Mouse (Mus musculus): ENCODE measurements at regions not wholly inside any gene's neighbourhood (a gene's known extent, or its start where the extent isn't known, plus 50 kb on each side); places are given as distances from the start of the nearest gene placed in this dataset.
A peak's percentile ranks its signal among the peaks of the same experiment; 100 is the strongest.

DNA sequence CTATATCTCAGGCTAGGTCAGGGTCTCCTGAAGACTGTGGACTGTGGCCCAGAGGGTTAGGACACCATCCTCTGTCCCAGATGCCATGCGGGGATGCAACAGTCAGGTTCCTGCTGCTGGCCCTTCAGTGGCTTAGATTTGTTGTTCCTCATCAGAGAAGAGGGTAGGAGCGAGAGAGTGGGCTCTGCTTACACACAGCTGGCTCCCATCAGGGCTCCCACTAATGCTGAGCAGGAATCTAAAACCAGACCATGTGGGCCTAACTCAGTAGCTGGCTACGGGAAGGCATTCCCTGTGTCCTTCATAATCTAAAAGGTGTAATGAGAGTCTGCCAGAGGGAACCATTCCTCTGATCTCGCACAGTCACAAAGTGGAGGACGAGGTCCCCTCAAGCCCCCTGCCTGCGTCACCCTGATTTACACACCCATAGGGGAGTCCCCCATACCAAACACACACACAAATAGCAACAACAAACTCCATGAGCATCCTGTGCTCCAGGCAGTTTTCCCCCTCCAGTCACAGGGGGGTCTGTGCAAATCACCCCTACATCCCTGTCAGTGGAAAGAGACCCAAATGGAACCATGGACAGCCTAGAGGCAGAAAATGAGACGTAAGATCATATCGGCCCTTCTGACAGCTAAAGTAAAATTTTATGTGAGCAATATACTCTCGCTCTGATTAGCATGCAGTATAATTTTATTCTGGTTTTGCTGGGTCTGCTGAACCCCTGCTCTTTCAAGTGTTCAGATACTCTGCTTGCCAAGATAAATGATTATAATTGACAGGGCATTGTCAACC, 234.8 kb downstream of the 3110018I06Rik start:
- DNase-seq (ENCODE audit: low spot score) = no peak

DNA sequence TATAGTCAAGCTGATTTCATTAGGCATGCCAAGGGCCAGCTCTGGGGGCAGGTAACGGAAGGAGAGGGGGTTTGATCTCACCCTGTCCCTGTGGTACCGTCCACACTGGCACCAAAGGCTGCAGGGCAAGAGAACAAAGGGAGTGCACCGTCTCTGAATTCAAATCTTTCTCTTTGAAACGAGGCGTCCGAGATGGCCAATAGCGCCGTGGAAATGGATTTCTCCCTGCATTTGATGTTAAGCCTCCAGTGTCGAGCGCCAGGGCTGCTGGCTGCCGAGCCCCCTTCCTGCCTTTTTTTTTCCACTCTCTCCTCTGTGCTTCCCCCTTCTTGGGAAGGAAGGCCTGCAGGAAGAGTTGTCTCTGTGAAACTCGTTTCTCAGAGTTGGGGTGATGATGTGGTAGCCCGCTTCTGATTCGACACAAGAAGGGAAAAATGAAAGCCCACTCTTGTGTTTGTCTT, 235.5 kb downstream of the 3110018I06Rik start:
- no peak for DNase-seq (ENCODE audit: low spot score)

DNA sequence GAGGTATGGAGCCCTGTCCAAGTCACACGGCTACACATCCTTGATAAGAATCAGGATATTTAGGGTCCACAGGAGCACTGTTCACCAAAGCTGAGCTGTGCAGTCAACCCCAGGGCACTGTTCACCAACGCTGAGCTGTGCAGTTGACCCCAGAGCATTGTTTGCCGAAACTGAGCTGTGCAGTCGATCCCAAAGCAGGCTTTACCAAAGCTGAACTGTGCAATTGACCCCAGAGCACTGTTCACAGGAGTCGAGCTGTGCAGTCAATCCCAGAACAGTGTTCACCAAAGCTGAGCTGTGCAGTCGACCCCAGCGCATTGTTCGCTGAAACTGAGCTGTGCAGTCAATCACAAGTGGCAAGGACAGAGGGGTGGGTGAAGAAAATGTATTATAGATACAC, 236.0 kb downstream of the 3110018I06Rik start:
- DNase-seq (ENCODE audit: low spot score) = no peak

DNA sequence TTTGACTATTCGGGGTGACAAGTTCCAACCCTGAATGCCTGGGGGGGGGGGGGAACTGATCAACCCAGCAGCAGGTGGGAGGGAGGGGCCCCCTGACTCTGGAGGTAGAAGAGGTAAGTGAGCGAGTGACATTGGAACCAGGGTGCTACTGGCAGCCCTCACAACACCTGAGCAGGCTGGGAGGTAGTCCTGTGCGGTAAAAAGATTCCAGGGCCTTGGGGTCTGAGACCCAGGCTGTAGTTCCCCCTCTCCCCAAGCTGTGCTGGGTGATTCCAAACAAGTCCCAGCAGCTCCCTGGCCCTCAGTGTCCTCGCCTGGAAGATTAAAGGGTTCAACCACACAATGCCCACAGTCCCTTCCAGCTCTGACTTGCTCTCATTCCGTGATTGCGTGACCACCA, 240.4 kb downstream of the 3110018I06Rik start:
- DNase-seq (ENCODE audit: low spot score) = no peak

DNA sequence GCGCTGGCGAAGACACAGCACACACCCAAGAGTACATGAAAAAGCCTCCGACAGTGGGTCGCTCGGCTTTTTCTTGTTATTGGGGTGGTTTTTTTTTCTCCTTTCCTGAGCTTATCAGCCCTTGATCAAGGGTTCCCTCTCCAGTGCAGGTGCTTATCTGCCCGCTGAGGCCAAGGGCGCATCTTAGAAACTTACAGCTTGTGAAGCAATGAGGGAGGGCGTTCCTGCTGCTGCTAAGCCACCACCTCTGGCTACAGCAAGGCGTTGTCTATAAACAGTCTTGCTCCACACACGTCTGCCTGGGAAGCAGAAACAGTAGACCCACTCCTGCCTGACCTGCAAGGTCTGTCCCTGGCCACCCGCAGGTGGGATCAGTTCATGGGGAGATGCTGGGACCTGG, 240.9 kb downstream of the 3110018I06Rik start:
- DNase-seq (ENCODE audit: low spot score) = no peak

DNA sequence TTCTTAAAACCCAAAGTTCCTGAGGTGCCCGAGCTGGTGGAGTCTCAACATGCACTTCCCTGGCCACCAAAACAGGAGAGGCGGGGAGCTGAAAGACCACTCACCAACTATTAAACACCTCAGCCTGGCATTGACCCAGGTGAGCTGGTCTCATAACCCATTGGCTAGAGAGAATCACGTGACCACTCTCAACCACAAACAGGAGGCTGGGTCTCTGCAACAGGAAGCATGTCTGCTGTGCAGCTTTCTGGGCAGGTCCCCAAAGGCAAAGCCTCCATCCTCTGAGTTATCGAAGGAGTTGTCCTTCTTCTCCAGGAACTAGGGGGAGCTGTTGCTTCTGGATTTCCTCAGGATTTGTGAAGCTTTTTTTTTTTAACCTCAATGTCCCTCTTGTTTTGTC, 242.5 kb downstream of the 3110018I06Rik start:
- DNase-seq (ENCODE audit: low spot score) = no peak

DNA sequence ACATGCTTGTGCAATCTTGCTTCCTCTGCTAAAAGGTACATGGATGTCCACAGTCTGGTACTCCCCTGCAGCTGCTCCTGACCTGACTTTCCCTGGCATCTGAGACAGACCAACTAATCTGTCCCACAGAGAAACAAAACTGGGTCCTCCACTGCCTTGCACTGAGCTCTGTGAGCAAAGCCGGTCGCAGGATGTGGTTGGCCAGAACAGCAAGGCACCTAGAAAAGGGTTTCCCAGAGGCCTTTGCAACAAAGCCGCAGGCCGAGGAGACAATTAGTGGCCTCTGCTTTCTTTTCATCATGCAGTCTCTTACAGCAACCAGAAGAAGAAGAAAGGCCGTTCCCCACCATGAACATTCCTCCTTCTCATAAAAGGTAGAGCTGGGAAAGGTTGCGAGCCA, 246.1 kb downstream of the 3110018I06Rik start:
- no peak for DNase-seq (ENCODE audit: low spot score)

DNA sequence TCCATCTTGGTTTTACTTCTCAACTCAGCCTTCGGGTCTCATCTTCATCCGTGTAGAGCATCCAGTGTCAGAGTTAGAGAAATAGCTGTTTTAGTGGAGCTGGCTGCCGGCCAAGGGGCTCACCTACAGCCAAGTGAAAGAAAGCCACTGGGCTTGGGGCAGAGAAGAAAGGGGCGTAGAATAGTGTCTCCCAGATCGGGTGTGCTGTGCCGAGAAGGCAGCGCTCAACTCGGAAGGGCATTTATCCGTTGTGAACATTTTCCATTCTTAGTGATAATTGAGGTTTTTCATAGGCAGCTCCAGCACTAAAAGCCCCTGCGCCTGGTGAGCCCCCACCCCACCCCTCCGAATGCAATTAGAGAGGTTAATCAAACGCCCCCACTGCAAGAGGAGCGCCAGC, 254.2 kb downstream of the 3110018I06Rik start:
- DNase-seq (ENCODE audit: low spot score) = no peak

DNA sequence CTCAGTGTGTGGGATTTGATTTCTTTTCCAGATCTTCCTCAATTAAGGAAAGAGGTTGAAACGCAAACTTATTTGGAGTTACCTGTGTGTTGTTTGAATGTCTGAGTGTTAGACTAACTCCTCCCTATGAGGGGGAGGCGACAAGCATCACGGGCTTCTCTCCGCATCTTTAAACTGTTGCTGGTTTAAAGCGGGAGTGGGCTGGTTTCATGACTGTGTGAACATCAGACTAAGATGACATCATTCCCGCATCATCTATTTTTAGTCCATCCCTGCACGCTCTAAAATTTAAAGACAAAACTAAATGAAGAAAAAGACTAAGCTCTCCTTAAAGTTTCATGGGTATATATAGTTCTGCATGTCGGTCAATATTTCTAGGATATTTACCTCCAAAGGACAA, 256.4 kb downstream of the 3110018I06Rik start:
- no peak for DNase-seq (ENCODE audit: low spot score)

DNA sequence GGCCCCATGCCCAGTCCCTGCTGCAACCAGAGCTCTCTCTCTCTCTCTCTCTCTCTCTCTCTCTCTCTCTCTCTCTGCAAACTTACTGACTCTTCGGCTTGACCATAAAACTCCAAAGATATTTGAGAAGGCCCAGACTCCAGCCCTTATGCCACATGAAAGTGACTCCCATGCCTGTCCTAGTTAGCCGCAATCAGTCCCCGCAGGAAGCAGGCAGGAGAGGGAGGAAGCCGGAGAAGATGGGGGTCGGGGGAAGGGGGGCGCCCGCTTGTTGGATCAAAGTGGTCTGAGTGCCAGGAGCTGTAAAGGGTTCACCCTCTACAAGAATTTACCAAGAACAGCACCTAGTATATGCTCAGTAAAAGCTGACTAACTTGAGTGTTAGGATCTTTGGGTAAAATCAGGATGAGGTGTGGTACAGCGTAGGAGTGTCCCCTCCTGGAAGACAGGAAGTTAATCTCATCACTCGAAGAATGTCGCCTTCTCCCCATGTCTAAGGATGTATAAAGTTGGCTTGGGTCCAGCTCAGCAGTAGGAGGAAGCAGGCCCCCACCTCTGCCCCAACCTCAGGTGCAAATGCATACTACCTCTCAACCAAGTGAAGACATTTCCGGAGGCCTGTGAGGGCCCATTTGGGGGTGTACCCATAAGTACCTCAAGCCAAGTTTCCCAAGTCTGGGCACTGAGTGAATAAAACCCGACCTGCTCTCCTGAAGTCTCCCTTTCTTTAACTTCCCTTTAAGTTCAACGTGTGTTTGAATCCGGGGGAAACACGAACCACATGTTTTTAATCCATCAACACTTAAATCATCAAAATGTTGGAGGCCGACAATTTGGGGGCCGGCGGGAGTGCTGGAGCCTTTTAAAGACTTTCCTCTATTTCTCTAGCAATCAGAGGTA, 254.7 kb downstream of the Bcl11b start:
- DNase-seq (ENCODE audit: low spot score) = no peak

DNA sequence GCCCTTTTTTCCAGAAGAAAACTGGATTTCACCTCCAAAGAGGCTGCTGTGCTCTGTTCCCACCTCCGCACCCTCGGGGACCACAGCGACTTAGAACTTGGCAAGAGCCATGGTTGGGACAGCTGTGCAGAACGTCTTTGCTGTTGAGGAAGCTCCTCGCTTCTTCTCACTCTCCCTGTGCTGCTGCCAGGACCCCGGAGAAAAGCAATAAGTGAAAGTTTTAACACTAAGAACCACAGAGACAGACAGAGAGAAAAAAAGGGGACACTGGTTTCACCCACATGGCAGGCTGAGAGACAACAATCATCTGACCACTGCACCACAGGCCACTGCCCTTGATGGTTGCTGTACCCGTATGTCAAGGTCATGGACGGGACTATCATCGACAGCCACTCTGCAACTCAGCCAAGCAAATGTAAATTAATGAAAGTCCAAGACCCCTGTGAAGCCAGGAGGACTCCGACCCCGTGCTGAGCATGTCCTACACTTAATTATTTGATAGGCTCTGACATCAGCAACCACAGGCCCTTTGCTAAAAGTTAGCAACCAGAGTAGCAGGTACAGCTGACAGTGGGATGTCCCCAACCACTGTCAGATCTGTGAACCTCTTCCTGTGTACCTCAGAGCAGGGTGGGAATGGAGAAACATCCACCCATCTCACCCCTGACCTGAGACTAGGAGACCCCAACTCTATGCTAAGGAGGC, 253.9 kb downstream of the Bcl11b start:
- DNase-seq (ENCODE audit: low spot score) = no peak

DNA sequence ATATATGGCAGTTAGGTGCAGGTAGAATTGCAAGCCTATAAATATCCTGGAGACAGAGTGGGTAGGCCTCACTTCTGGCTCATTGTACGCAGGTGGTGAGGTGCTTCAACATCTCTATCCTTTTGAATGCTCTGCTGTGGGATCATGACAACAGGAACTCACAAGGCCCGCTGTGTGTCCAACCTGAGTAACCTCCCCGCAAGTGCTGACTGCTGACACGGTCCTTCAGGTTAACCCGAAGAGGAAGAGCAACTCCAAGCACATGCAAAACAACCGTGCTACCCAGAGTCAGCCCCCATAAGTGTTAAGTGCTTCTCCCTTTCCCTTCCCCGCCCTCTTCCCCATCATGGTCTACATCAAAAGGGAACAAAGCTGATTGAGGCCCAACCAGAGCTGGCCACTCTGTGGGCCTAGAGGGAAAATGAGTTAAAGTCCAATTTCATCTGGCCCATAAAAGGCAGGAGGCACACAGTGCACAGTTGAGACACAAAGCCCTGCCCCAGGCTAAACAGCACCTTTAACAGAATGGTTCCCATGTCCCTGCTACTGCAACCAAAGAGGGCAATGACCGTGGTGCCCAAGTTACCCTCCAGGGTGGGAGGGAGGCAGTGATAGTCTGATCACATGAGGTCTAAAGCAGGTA, 253.0 kb downstream of the Bcl11b start:
- DNase-seq (ENCODE audit: low spot score) = no peak

DNA sequence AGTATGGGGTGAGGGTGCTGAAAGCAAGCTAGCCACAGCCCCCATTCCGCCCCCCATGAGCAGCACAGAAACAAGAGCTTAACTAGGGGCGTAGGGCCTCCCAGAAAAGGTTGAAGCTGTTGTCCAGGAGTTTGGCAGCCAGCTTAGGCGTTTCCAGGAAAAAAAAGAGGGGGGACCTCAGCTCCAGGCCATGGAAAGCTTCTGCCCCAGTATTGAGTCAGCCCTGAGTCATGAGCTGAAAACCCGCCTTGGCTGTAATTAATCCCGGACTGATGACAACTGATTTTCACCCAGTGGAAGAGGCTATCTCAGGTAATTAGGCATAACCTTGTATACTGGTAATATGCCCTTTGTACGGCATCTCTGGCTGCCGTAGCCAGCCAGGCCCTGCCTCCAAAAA, 251.3 kb downstream of the Bcl11b start:
- DNase-seq (ENCODE audit: low spot score) = no peak

DNA sequence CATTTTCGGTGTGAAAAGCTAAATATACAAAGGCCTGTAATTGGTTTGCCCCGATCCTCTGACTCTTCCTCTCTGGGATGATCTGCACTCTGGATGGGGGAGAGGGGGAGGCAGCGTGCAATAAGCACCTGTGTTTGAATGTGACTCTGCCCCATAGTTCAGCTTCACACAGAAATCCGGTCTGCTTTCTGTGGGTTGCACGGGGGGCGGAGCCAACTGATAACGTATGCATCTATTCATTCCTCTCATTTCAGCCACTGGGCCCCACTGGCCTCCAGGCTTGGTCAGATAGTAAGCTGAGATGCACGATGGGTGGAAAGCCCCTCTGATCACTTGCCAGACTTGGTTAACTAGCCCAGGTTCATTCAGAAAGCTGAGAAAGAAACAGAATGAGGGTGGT, 250.8 kb downstream of the Bcl11b start:
- DNase-seq (ENCODE audit: low spot score) = no peak

DNA sequence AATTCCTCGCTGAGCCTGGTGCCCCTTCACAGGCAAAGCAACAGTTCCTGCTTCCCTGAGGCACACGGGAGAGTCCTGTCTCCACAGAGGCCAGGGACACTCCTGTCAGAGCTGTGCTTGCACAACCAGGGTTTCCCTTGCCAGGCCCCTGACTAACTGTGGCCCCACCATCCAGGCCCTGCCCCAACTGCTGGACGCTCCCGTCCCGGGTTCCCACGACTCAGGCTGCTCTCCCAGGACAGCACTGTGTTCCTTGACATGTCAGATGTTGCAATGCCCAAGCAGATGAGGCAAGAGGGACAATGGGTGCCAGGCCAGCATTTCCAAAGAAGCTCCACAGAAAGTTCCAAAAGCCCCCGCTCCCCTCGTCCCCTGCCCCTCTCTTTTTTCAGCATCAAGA, 250.4 kb downstream of the Bcl11b start:
- DNase-seq (ENCODE audit: low spot score) = peak; percentile 13

DNA sequence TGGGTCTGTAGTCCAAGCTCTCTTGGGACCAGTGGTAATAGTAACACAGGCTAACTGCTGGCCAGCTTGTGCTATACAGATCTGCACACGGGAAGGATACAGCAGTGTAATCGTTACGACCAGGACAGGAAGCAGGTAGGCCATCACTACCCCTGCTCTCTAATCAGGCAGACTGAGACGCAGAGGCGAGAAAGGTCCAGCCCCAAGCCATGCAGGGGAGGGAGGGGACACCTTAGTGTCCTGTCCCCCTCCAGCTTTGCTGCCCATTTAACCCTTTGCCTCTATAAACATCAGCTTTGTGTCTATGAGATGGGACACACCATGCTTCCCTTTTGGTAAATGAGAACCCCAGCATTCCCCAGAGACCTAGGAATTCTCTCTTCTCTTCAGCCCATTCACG, 249.9 kb downstream of the Bcl11b start:
- DNase-seq (ENCODE audit: low spot score) = no peak

DNA sequence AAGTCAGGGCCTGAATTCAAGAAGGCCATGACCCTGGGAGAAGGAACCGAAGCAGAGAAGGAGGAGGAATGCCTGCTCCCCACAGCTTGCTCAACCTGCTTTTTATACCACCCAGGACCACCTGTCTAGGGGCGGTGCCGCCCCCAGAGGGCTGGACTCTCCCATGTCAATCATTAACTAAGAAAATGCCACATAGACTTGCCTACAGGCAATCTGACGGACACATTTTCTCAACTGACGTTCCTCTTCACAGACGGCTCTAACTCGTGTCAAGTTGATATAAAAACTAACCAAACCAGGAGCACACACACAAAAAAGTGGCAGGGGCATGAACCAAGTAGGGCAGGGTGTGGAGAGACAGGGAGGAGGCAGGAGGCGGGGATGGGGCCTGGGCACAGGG, 248.5 kb downstream of the Bcl11b start:
- DNase-seq (ENCODE audit: low spot score) = no peak

DNA sequence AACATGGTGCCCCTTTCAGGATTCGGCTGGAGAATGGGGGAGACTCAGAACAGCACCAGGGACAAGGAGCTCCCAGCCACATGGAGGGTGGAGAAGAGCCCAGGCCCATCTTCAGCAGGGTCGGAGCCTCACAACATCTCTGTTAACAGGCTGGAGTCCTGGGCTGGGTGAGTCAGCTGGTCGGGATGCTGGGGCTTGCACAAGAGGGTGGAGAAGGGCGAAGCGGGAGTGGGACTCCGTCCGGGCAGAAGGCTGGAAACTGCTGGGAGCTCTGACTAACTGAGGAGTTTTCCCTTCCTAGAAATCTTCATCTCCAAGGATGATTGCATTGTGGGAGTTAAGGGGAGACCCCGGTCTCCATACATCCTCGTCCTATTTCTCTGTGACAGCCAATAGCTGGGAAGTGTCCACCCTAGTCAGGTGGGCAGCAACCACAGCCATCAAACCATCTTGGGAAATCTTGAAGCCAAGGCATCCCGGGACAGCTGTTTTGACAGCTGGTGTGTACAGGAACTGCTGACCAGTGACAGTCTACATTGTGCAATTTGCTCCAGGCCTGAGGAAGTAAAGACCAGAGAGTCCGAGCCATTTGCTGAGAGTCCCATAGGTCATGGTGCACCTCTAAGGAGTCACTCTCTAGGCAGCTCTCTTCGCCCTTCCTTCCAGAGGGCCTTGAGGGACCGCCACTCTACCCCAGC, 247.4 kb downstream of the Bcl11b start:
- no peak for DNase-seq (ENCODE audit: low spot score)

DNA sequence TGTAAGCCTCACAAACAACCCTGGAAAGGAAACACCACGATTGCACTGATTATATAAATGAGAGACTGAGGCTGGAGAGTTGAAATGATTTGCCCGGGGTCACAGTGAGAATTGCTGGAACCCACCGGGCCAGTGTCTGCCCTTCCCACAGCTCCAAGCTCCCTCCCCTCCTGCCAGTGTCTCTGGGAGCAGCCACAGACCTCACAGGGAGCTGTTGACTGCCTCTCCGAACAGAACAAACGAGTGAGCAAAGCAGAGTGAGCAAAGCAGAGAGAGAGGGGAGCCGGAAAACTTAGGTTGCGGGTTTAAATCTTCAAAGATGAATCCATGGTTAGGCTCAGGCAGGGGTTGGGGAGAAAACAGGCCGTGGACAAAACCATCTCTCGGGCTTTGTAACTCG, 246.2 kb downstream of the Bcl11b start:
- DNase-seq (ENCODE audit: low spot score) = no peak

DNA sequence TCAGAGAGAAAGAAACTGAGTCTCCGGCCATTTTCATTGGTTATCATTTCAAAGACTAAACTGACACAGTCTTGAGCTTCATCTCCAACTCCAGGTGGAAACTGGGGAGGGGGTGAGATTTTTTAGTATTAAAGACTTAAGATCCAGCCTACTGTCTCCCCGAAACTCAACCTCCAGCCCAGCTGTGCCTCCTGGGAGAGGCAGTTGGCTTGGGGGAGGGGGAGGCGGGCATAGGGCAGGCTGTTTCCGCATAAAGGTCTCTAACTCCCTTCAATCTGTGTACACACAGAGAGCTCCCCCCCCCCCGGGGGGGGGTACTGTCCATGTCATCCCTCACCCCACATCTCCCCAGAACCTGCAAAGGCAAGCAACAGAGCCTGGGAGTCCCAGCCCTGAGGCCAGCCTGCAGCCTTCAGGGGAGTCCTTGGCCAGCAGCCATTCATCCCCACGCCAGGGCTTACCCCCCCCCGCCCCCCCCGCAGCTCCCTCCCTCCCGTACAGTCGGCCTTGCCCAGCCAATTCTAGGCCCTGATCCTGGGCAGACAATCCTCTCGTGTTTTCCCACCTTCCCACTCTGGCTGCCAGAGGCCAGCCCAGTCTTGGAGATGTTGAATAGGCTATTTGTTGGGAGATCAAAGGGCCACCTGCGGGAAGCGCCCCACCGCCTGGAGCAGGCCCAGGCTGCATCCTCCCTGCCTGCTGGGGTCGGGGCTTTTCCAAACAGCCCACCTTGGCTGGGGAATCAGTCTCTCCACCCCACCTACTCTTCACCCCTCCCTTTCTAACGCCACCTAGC, 245.2 kb downstream of the Bcl11b start:
- no peak for DNase-seq (ENCODE audit: low spot score)

DNA sequence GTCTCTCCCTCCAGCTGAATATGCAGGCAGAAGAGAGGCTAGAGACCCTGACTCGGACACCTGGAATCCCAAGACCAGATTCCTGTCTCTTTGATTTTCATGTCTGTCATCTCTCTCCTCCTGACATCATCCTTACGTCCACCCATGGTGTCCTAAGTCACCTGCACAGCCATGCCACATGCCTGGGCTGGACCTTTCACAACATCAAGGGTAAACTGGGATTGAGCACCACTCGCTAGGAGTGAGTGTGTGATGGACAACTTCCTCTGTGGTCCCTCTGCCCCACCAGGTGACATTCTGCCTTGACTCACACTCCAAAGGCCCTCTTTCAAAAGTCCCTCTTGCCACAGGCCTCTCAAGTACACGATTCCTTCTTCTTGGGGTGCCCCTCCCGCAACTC, 244.1 kb downstream of the Bcl11b start:
- DNase-seq (ENCODE audit: low spot score) = no peak
